Mouse (Mus musculus): ENCODE results near the gene Ppp1r1b. TPM values are rescaled to one million over a fixed set of nuclear protein-coding genes. Genes with fewer than 3 reads are reported as not detected.

The Ppp1r1b gene
- polyA plus RNA-seq, 2 experiments: 0.04 to 0.17 TPM

GRCm38 (mm10) chr11:98373244-98373643, 25.0 kb downstream of the Ppp1r1b start:
- Histone ChIP-seq H3K9me3 (ENCODE audit: control insufficient read depth, low read length) (no peaks in the 10 kb centered on the region), H3K27me3 (ENCODE audit: control insufficient read depth, insufficient read depth, low read length) (no peaks in the 10 kb centered on the region), H3K4me3 (ENCODE audit: insufficient read depth in 1 of 2, low read depth in 2 of 2, low read length in 2 of 2) (no peak overlapping the region), H3K36me3 (replicated peaks; ENCODE audit: control insufficient read depth, insufficient read depth, low read depth) (no peaks in the 10 kb centered on the region; the same call in 1 of the 2 replicates), H3K4me2 (ENCODE audit: low read depth) (no peak overlapping the region), H3K27ac (no peak overlapping the region), H3K9ac (replicated peaks) (no peak overlapping the region), H3K4me1 (replicated peaks; ENCODE audit: control insufficient read depth in 2 of 2, insufficient read depth in 2 of 2, low read length in 1 of 2) (no peaks in the 10 kb centered on the region)
- no peak for TF ChIP-seq CTCF (IDR thresholded peaks at IDR 0.05; ENCODE audit: low read depth)
- no peak for TF ChIP-seq EP300 (IDR thresholded peaks at IDR 0.05; ENCODE audit: low read depth)
- ATAC-seq (ENCODE audit: insufficient read depth): no peak
- 70% methylated on average over 6 of the region's 6 CpGs for WGBS (ENCODE audit: insufficient replicate concordance)
- DNase-seq (ENCODE audit: low read depth in 3 of 3, low spot score in 3 of 3): no peak

- DNase-seq (ENCODE audit: low read depth in 3 of 3, low spot score in 3 of 3): no peak
- Histone ChIP-seq H3K9me3 (ENCODE audit: control insufficient read depth, low read length) (no peaks in the 10 kb centered on the region), H3K27me3 (ENCODE audit: control insufficient read depth, insufficient read depth, low read length) (no peaks in the 10 kb centered on the region), H3K4me1 (replicated peaks; ENCODE audit: control insufficient read depth in 2 of 2, insufficient read depth in 2 of 2, low read length in 1 of 2) (no peaks in the 10 kb centered on the region), H3K27ac (no peak overlapping the region), H3K36me3 (replicated peaks; ENCODE audit: control insufficient read depth, insufficient read depth, low read depth) (no peaks in the 10 kb centered on the region; the same call in 1 of the 2 replicates), H3K4me2 (ENCODE audit: low read depth) (no peak overlapping the region), H3K9ac (replicated peaks) (no peak overlapping the region), H3K4me3 (ENCODE audit: insufficient read depth in 1 of 2, low read depth in 2 of 2, low read length in 2 of 2) (no peak overlapping the region)
- no peak for ATAC-seq (ENCODE audit: insufficient read depth)
- WGBS (ENCODE audit: insufficient replicate concordance): 82% methylated on average over 8 of the region's 8 CpGs
- TF ChIP-seq CTCF (IDR thresholded peaks at IDR 0.05; ENCODE audit: low read depth): no peak
- TF ChIP-seq EP300 (IDR thresholded peaks at IDR 0.05; ENCODE audit: low read depth): no peak
Observed at GRCm38 (mm10) chr11:98374266-98374665, 26.1 kb downstream of the Ppp1r1b start.

GRCm38 (mm10) chr11:98376756-98377155, 28.6 kb downstream of the Ppp1r1b start:
- Histone ChIP-seq H3K4me3 (ENCODE audit: insufficient read depth in 1 of 2, low read depth in 2 of 2, low read length in 2 of 2) (no peak overlapping the region), H3K4me2 (ENCODE audit: low read depth) (no peak overlapping the region), H3K9me3 (ENCODE audit: control insufficient read depth, low read length) (no peaks in the 10 kb centered on the region), H3K4me1 (replicated peaks; ENCODE audit: control insufficient read depth in 2 of 2, insufficient read depth in 2 of 2, low read length in 1 of 2) (no peaks in the 10 kb centered on the region), H3K36me3 (replicated peaks; ENCODE audit: control insufficient read depth, insufficient read depth, low read depth) (no peaks in the 10 kb centered on the region; the same call in 1 of the 2 replicates), H3K27me3 (ENCODE audit: control insufficient read depth, insufficient read depth, low read length) (no peaks in the 10 kb centered on the region), H3K27ac (no peak overlapping the region), H3K9ac (replicated peaks) (no peak overlapping the region)
- DNase-seq (ENCODE audit: low read depth in 3 of 3, low spot score in 3 of 3): no peak
- WGBS (ENCODE audit: insufficient replicate concordance): 73% methylated on average over 5 of the region's 5 CpGs
- no peak for TF ChIP-seq EP300 (IDR thresholded peaks at IDR 0.05; ENCODE audit: low read depth)
- TF ChIP-seq CTCF (IDR thresholded peaks at IDR 0.05; ENCODE audit: low read depth): no peak
- ATAC-seq (ENCODE audit: insufficient read depth): no peak

- WGBS (ENCODE audit: insufficient replicate concordance): 77% methylated on average over 11 of the region's 11 CpGs
- H3K27me3 ChIP-seq (ENCODE audit: control insufficient read depth, insufficient read depth, low read length): no peaks in the 10 kb centered on the region
- H3K27ac ChIP-seq: no peak overlapping the region
- TF ChIP-seq EP300 (IDR thresholded peaks at IDR 0.05; ENCODE audit: low read depth) (no peak), CTCF (IDR thresholded peaks at IDR 0.05; ENCODE audit: low read depth) (no peak)
- no peak overlapping the region for H3K4me3 ChIP-seq (ENCODE audit: insufficient read depth in 1 of 2, low read depth in 2 of 2, low read length in 2 of 2)
- ATAC-seq (ENCODE audit: insufficient read depth) (no peak), DNase-seq (ENCODE audit: low read depth in 3 of 3, low spot score in 3 of 3) (no peak)
- H3K4me1 ChIP-seq (replicated peaks; ENCODE audit: control insufficient read depth in 2 of 2, insufficient read depth in 2 of 2, low read length in 1 of 2): no peaks in the 10 kb centered on the region
- H3K36me3 ChIP-seq (replicated peaks; ENCODE audit: control insufficient read depth, insufficient read depth, low read depth): no peaks in the 10 kb centered on the region; the same call in 1 of the 2 replicates
- H3K9me3 ChIP-seq (ENCODE audit: control insufficient read depth, low read length): no peaks in the 10 kb centered on the region
- H3K4me2 ChIP-seq (ENCODE audit: low read depth): no peak overlapping the region
- H3K9ac ChIP-seq (replicated peaks): no peak overlapping the region
Observed at GRCm38 (mm10) chr11:98377787-98378186, 29.6 kb downstream of the Ppp1r1b start.

DNA sequence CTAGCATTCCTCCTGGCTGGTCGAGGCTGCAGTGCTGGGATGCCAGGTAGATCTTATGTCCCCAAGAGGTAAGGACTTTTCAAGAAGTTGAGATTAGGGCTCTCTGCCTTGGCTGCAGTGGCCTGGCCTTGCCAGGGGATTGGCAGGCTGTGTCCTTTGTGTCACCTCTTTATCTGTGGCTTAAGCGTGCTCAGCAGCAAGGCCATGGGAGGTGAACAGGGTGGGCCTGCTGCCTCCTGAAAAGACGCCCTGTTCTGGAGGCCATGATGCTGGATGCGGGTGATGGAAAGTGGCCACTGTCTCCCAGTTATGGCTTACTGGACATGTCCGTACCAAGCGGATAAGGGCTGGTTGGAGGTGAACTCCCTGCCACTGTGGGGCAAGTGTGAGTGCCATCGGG, 31.2 kb downstream of the Ppp1r1b start:
- H3K27me3 ChIP-seq (ENCODE audit: control insufficient read depth, insufficient read depth, low read length): no peaks in the 10 kb centered on the region; the same call in none of the 2 replicates
- H3K27ac ChIP-seq: no peak overlapping the region
- DNase-seq (ENCODE audit: low read depth in 3 of 3, low spot score in 3 of 3) (no peak), ATAC-seq (ENCODE audit: insufficient read depth) (no peak)
- no peak overlapping the region for H3K4me2 ChIP-seq (ENCODE audit: low read depth)
- no peak for TF ChIP-seq CTCF (IDR thresholded peaks at IDR 0.05; ENCODE audit: low read depth)
- no peak for TF ChIP-seq EP300 (IDR thresholded peaks at IDR 0.05; ENCODE audit: low read depth)
- no peaks in the 10 kb centered on the region for H3K4me1 ChIP-seq (replicated peaks; ENCODE audit: control insufficient read depth in 2 of 2, insufficient read depth in 2 of 2, low read length in 1 of 2)
- no peaks in the 10 kb centered on the region; the same call in 1 of the 2 replicates for H3K36me3 ChIP-seq (replicated peaks; ENCODE audit: control insufficient read depth, insufficient read depth, low read depth)
- H3K9me3 ChIP-seq (ENCODE audit: control insufficient read depth, low read length): no peaks in the 10 kb centered on the region
- H3K4me3 ChIP-seq (ENCODE audit: insufficient read depth in 1 of 2, low read depth in 2 of 2, low read length in 2 of 2): no peak overlapping the region
- WGBS (ENCODE audit: insufficient replicate concordance): 75% methylated on average over 7 of the region's 7 CpGs
- H3K9ac ChIP-seq (replicated peaks): no peak overlapping the region
